Mouse (Mus musculus) frontal cortex, postnatal 10 days (tissue): ENCODE data around the gene Mllt6.
"Not testable (repeated sequence)": the region's sequence is repeated elsewhere in the genome, so short reads cannot be mapped to it uniquely, and the experiment has no call there.

Source experiments
- DNase-seq, 2 experiments: peaks; one replicate each; pipeline ENCODE4 v3.0.0; 2022; ENCODE audit warnings: low spot score in 2 of 2, mixed read lengths in 1 of 2

Mllt6 gene

DNA sequence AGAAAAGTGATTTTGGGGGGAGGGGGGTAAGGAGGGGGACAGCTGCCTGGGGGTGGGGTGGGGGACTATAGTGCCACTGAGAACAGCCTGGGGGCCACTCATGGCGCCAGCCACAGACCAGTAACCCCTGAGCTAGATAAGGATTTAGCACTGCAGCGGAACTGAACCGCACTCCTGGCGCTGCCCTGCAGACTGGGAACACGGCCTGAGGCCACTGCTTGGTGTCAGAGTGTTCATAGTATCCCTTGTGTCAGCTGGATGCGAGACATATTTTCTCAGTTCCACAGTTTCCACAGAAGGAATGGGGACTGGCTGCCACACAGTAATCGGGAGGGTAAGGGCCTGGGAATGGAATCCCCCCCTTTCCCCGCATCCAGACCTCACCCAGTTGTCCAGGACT, 52.8 kb downstream of the Mllt6 start:
- no peak for DNase-seq

DNA sequence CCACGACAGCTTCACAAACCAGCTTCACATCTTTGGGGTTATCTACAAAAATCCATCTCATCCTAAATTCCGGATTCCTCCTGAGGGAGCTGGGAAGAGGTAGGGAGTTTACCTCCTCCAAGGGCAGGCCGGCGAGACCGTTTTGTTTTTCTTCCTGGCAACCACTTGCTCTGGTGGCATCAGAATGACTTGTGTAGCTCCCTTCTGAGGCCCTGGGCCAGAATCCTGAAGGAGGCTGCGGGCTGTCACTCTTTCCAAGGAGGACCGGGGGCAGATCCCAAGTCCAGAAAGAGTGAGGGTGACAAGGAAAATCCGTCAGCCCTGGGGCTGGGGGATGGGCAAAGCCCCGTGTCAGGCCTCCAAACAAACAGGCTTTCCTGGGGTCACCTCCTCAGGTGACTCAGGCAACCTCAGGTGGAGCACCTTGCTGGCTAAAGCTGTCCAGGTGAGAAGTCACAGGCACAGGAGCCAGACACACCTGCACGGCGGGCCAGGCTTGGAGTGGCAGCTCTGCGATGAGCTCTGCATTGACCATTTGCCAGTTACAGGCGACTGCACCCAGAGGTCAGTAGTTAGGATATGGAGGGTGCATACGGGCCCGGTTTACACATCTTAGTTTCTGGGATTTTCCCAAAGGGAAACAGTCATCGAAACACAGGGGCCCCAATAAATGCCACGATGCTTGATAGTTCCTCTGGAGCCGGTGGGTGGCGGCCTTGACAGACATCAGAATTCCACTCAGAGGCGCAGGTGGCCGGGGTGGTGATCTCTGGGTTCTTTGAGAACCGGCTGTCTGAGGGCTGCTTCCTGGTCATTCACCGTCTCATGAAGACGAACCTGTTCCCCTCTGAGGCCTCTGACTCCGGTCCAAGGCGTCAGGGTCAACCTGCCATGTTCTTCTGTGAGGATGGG, 54.4 kb downstream of the Mllt6 start:
- no peak for DNase-seq

DNA sequence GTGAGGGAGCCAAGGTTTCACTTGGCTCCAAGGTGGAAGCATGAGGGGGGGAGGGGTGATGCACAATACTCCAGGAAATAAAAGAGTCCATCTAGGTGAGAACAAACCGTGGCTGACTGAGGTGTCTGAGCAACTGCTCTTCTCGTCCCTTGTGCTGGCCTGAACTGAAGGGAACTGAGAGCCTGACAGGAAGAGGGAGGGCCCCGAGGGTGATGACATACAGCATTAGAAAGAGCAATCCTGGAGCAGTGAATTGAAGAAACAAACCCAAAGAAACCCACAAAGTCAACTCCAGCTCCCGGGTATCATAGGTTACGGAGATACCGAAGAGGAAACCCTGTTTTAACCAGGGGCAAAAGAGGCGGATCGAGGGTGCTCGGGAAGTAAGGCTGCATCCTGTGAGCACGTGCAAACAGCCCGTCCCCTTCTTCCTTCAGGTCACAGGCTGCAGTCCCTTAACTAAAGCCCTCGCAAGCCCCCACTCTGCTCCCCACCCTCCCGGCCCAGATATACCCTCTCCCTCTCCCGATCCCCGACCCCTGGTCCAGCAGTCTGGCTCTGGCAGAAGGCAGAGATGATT, 55.2 kb downstream of the Mllt6 start:
- no peak for DNase-seq

DNA sequence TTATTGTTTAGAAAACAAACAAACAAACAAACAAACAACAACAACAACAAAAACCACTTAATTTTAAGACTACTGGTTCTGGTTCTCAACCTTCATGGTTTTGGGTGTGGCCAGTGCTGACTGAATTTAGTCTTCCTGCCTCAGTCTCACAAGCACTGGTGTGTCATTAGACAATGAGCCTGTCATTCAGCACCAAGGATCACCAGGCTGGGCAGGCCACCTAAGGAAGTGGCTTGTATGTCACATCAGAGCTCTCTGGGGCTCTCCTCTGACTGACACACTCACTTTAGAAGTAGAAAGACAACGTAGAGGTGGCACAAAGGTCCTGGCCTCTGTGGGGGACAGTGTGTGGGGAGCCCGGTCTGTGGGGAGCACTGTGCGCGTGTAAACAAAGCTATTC, 55.8 kb downstream of the Mllt6 start:
- DNase-seq = no peak

DNA sequence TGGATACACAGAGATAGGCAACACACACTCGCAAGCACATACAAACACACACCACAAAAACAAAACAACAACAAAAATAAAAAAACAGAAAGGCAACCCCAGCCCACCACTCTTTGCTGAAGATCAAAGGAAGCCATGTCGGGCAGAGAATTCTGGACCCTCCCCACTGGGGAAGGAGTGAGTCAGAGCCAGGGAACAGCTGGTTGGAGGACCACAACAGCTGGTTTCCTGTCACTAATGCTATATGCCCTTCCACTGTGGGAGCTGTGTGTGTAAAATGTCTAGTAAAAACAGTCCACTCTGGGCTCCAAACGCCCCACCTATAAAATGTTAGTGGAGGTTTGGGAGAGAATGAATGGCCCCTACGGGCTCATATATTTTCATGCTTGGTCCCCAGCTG, 58.1 kb downstream of the Mllt6 start:
- no peak for DNase-seq

DNA sequence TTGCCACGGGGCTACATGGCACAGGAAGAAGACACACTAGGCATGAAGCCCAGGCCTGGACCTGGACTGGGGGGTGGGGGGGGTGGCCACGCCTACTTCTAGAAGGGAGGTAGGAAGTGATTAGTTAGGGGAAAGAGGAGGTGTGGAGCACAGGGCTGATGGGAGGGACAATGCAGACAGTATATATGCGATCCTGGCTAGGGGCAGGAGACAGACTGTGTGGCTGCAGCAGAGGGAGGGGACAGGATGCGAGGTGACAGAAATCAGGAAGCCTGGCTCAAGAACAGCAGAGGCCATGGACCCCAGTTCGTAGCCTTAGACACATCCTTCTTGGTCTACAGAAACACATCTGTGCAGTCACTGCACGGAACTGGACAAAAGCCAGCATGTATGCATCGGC, 60.5 kb downstream of the Mllt6 start:
- DNase-seq = no peak

DNA sequence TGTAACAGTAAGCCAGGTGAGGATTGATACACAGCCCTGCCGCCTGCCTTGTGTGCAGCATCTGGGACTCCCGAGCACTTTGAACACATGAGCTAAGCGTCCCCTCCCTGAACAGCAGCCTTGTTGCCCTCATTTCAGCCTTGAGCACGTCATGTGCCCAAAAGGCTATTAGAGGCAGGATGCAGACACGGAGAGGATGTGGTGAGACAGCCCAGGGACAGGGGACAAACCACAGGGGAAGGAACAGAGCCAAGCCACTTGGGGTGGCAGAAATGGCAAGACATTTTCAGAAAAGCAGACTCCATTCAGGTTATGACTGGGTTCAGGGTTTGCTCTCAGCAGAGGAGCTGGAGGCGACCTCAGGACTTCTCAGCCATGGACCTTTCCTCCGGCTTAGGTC, 65.1 kb downstream of the Mllt6 start:
- DNase-seq = no peak

DNA sequence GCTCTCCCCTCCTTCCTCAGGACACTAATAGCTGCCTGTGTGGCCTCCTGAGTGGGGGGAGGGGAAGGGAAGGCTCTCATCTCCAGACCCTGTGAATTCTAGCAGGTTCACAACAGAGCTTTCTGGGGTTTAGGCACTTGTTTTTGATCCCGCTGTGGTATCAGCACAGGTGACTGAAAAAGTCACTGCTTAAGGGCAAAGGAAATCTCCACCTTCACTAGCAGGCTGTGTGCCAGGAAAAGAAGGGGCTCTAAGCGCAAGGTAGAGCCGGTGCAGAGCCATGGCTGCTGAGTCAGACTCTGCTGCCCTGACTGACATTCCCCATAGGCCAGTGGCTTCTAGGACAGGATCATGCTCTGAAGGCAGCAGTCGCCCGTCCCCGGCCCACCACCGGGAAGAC, 65.5 kb downstream of the Mllt6 start:
- no peak for DNase-seq

DNA sequence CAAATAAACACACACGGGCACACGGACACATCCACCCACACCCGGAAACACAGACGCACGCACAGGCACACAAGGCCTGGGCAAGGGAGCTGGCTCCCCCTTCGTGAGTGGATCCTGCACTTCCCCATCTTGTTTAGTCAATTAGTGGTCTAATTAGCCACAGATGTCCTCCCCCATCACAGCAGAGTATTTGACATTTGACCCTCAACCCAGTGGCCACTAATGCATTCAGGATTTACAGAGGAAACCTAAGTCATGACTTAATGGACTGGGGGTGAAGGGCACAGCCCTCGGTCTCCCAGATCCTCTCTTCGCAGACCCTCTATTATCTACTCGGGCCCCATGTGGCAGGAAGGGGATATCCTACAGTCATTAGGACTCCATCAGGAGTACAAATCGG, 70.5 kb downstream of the Mllt6 start:
- DNase-seq = no peak

DNA sequence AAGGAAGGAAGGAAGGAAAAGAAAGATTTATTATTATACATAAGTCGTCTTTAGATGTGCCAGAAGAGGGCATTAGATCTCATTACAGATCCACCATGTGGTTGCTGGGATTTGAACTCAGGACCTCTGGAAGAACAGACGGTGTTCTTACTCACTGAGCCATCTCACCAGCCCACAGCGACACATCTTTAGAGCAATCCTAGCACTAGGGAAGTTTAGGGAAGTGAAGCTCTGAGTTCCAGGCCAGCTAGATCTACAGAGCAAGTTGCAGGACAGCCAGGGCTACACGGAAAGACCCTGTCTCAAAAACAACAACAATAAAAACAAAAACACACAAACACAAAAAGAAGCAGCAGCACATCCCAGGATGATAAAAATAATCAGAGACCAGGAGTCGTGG, 71.6 kb downstream of the Mllt6 start:
- not testable (repeated sequence) for DNase-seq
